Mouse (Mus musculus) thymus, adult 2 months (tissue): ENCODE measurements around the gene Eif4h.

Experiments used
- CTCF ChIP-seq: fragments of 200-500 bp; IDR thresholded peaks from 2 replicates; pipeline ENCODE4 v1.5.1; 2012; ENCODE audit warnings: mild to moderate bottlenecking, control low read depth, low read length, moderate library complexity, borderline replicate concordance; ENCODE audit not compliant: control insufficient read depth, poor library complexity, insufficient read depth; ENCODE audit errors: extremely low read depth
- POLR2A ChIP-seq: fragments of 200-500 bp; IDR thresholded peaks from 2 replicates; pipeline ENCODE4 v1.6.1; 2012; ENCODE audit warnings: mild to moderate bottlenecking, low read length, control low read depth, moderate library complexity; ENCODE audit not compliant: control insufficient read depth, poor library complexity, insufficient read depth; ENCODE audit errors: extremely low read depth

DNA sequence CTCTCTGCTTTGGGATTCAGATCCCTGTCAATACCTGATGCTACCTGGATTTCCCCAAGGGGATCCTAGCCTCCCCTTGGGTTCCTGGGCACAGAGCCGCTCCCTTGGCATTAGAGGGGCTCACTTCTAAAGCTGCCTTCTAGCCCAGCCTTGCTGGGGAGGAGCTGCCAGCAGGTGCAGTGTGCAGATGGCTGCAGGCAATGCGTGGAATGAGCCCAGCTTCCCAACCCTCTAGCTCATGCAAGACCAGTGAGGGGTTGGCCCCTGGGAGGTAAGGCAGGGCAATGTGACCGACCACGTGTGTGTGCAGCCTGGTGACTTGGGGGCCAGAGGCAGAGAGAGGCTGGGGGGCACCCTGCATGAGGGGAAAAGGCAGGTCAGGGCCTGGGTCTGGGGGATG is 17.4 kb upstream of the Eif4h start:
- TF ChIP-seq POLR2A (no peak), CTCF (no peak)
